Mouse (Mus musculus) right cerebral cortex, adult 18-20 months (tissue): ENCODE measurements around the gene Cyp2e1.
"Not testable (repeated sequence)": the region's sequence is repeated elsewhere in the genome, so short reads cannot be mapped to it uniquely, and the experiment has no call there.

ENCODE experiments used
- DNase-seq: peaks from one replicate; pipeline ENCODE4 v3.0.0; 2022; ENCODE audit warnings: mixed read lengths

Gene Cyp2e1

GRCm38 (mm10) chr7:140763447-140764020, at the start of gene Cyp2e1:
TSS of gene Cyp2e1 (plus strand) at chr7:140763739.
- DNase-seq = no peak

GRCm38 (mm10) chr7:140717155-140718055, 46.1 kb upstream of the Cyp2e1 start:
- DNase-seq = peak; percentile 43

GRCm38 (mm10) chr7:140721095-140721494, 42.4 kb upstream of the Cyp2e1 start:
- DNase-seq = no peak

- DNase-seq = no peak
These were observed 38.0 kb upstream of the Cyp2e1 start for GRCm38 (mm10) chr7:140725558-140725957.

GRCm38 (mm10) chr7:140733162-140733561, 30.4 kb upstream of the Cyp2e1 start:
- peak; percentile 19 for DNase-seq

- no peak for DNase-seq
These were observed 16.1 kb upstream of the Cyp2e1 start for GRCm38 (mm10) chr7:140747402-140747801.

- no peak for DNase-seq
These were observed 15.3 kb upstream of the Cyp2e1 start for GRCm38 (mm10) chr7:140748116-140748826.

GRCm38 (mm10) chr7:140748827-140749160, 14.7 kb upstream of the Cyp2e1 start:
- no peak for DNase-seq

GRCm38 (mm10) chr7:140754556-140754955, 9.0 kb upstream of the Cyp2e1 start:
- no peak for DNase-seq

- no peak for DNase-seq
These were observed 7.2 kb upstream of the Cyp2e1 start for GRCm38 (mm10) chr7:140756151-140756854.

- DNase-seq = no peak
These were observed 2.9 kb upstream of the Cyp2e1 start for GRCm38 (mm10) chr7:140760647-140761046.

- DNase-seq = not testable (repeated sequence)
These were observed 1.9 kb downstream of the Cyp2e1 start for GRCm38 (mm10) chr7:140765391-140765790.

GRCm38 (mm10) chr7:140765888-140766739, 2.6 kb downstream of the Cyp2e1 start:
- DNase-seq = no peak

- no peak for DNase-seq
These were observed 17.0 kb downstream of the Cyp2e1 start for GRCm38 (mm10) chr7:140780548-140780947.

- no peak for DNase-seq
These were observed 24.0 kb downstream of the Cyp2e1 start, which contains the start of gene Syce1 for GRCm38 (mm10) chr7:140787406-140788052. TSS of gene Syce1 (minus strand) at chr7:140787852.

- no peak for DNase-seq
These were observed 24.5 kb downstream of the Cyp2e1 start for GRCm38 (mm10) chr7:140788053-140788435.

- no peak for DNase-seq
These were observed 30.0 kb downstream of the Cyp2e1 start for GRCm38 (mm10) chr7:140793541-140793940.

- DNase-seq = no peak
These were observed 34.1 kb downstream of the Cyp2e1 start for GRCm38 (mm10) chr7:140797619-140798018.

- no peak for DNase-seq
These were observed 34.7 kb downstream of the Cyp2e1 start for GRCm38 (mm10) chr7:140798212-140798611.

GRCm38 (mm10) chr7:140802629-140803028, 39.1 kb downstream of the Cyp2e1 start:
- no peak for DNase-seq

GRCm38 (mm10) chr7:140805704-140806103, 42.2 kb downstream of the Cyp2e1 start:
- DNase-seq = peak; percentile 67
